Mouse (Mus musculus): ENCODE data around the gene Fosl1. TPM values are rescaled to one million over a fixed set of nuclear protein-coding genes. Genes with fewer than 3 reads are reported as not detected.

Gene Fosl1
- polyA plus RNA-seq, 1 experiment from 2014 or later = not detected

Other genes with a start within 250 kb of the Fosl1 start
- gene Pacs1, start 174.4 kb upstream of the Fosl1 start, polyA plus RNA-seq (2016; fragmentation: Nextera tagmentation; extraction: Ambion mirVana) = 17.2 and 19.7 TPM in 2 replicates
- gene Sf3b2, start 152.1 kb upstream of the Fosl1 start, polyA plus RNA-seq (2016; fragmentation: Nextera tagmentation; extraction: Ambion mirVana) = 183 and 187 TPM in 2 replicates
- 0.29 and 0.54 TPM in 2 replicates for gene Gal3st3, start 149.2 kb upstream of the Fosl1 start, polyA plus RNA-seq (2016; fragmentation: Nextera tagmentation; extraction: Ambion mirVana)
- not detected in 2 replicates for gene Catsper1, start 111.8 kb upstream of the Fosl1 start, polyA plus RNA-seq (2016; fragmentation: Nextera tagmentation; extraction: Ambion mirVana)
- not detected in 2 replicates for gene Cst6, start 98.0 kb upstream of the Fosl1 start, polyA plus RNA-seq (2016; fragmentation: Nextera tagmentation; extraction: Ambion mirVana)
- 50.3 and 54.0 TPM in 2 replicates for gene Eif1ad, start 80.8 kb upstream of the Fosl1 start, polyA plus RNA-seq (2016; fragmentation: Nextera tagmentation; extraction: Ambion mirVana)
- 365 and 372 TPM in 2 replicates for gene Banf1, start 80.4 kb upstream of the Fosl1 start, polyA plus RNA-seq (2016; fragmentation: Nextera tagmentation; extraction: Ambion mirVana)
- 69.9 and 72.5 TPM in 2 replicates for gene Sart1, start 58.8 kb upstream of the Fosl1 start, polyA plus RNA-seq (2016; fragmentation: Nextera tagmentation; extraction: Ambion mirVana)
- 0.22 TPM in 1 of 2 replicates, not detected in the other for gene Tsga10ip, start 45.0 kb upstream of the Fosl1 start, polyA plus RNA-seq (2016; fragmentation: Nextera tagmentation; extraction: Ambion mirVana)
- 108 TPM in 2 replicates for gene Drap1, start 22.6 kb upstream of the Fosl1 start, polyA plus RNA-seq (2016; fragmentation: Nextera tagmentation; extraction: Ambion mirVana)
- gene AI837181, start 22.4 kb upstream of the Fosl1 start, polyA plus RNA-seq (2016; fragmentation: Nextera tagmentation; extraction: Ambion mirVana) = 21.8 and 24.0 TPM in 2 replicates
- 4.1 and 4.8 TPM in 2 replicates for gene Ccdc85b, start 10.3 kb downstream of the Fosl1 start, polyA plus RNA-seq (2016; fragmentation: Nextera tagmentation; extraction: Ambion mirVana)
- gene Fibp, start 13.1 kb downstream of the Fosl1 start, polyA plus RNA-seq (2016; fragmentation: Nextera tagmentation; extraction: Ambion mirVana) = 44.3 and 45.2 TPM in 2 replicates
- gene Ctsw, start 21.0 kb downstream of the Fosl1 start, polyA plus RNA-seq (2016; fragmentation: Nextera tagmentation; extraction: Ambion mirVana) = 0.43 and 0.53 TPM in 2 replicates
- gene Efemp2, start 26.4 kb downstream of the Fosl1 start, polyA plus RNA-seq (2016; fragmentation: Nextera tagmentation; extraction: Ambion mirVana) = 30.0 and 30.6 TPM in 2 replicates
- gene Mus81, start 40.9 kb downstream of the Fosl1 start, polyA plus RNA-seq (2016; fragmentation: Nextera tagmentation; extraction: Ambion mirVana) = 22.2 and 22.9 TPM in 2 replicates
- 1,523 and 1,533 TPM in 2 replicates for gene Cfl1, start 42.9 kb downstream of the Fosl1 start, polyA plus RNA-seq (2016; fragmentation: Nextera tagmentation; extraction: Ambion mirVana)
- gene 1700020D05Rik, start 56.2 kb downstream of the Fosl1 start, polyA plus RNA-seq (2016; fragmentation: Nextera tagmentation; extraction: Ambion mirVana) = 0.13 TPM in 1 of 2 replicates, not detected in the other
- gene Snx32, start 63.0 kb downstream of the Fosl1 start, polyA plus RNA-seq (2016; fragmentation: Nextera tagmentation; extraction: Ambion mirVana) = 7.5 and 8.8 TPM in 2 replicates
- not detected in 2 replicates for gene Ovol1, start 113.1 kb downstream of the Fosl1 start, polyA plus RNA-seq (2016; fragmentation: Nextera tagmentation; extraction: Ambion mirVana)
- gene Ap5b1, start 120.5 kb downstream of the Fosl1 start, polyA plus RNA-seq (2016; fragmentation: Nextera tagmentation; extraction: Ambion mirVana) = 3.4 and 3.5 TPM in 2 replicates
- gene Rnaseh2c, start 154.3 kb downstream of the Fosl1 start, polyA plus RNA-seq (2016; fragmentation: Nextera tagmentation; extraction: Ambion mirVana) = 171 and 177 TPM in 2 replicates
- gene Kat5, start 162.7 kb downstream of the Fosl1 start, polyA plus RNA-seq (2016; fragmentation: Nextera tagmentation; extraction: Ambion mirVana) = 24.9 and 26.8 TPM in 2 replicates
- gene Rela, start 189.9 kb downstream of the Fosl1 start, polyA plus RNA-seq (2016; fragmentation: Nextera tagmentation; extraction: Ambion mirVana) = 32.1 and 33.6 TPM in 2 replicates
- gene Sipa1, start 216.2 kb downstream of the Fosl1 start, polyA plus RNA-seq (2016; fragmentation: Nextera tagmentation; extraction: Ambion mirVana) = 41.4 and 41.8 TPM in 2 replicates
- 25.8 and 27.7 TPM in 2 replicates for gene Map3k11, start 241.2 kb downstream of the Fosl1 start, polyA plus RNA-seq (2016; fragmentation: Nextera tagmentation; extraction: Ambion mirVana)
- gene Pcnx3, start 241.4 kb downstream of the Fosl1 start, polyA plus RNA-seq (2016; fragmentation: Nextera tagmentation; extraction: Ambion mirVana) = 18.4 and 18.6 TPM in 2 replicates

All from liver, embryonic 12.5 days (tissue).